Mouse (Mus musculus) hindbrain, embryonic 16.5 days (tissue): ENCODE measurements around the gene Hip1. TPM values are rescaled to one million over a fixed set of nuclear protein-coding genes. Genes with fewer than 3 reads are reported as not detected.
A peak's percentile ranks its signal among the peaks of the same experiment; 100 is the strongest.
"Not testable (repeated sequence)": the region's sequence is repeated elsewhere in the genome, so short reads cannot be mapped to it uniquely, and the experiment has no call there.

Experiments
- ATAC-seq: fragments of 200-750 bp; cut with Nextera tagmentation; 2 replicates; pipeline ENCODE4 v1.8.0; 2017; ENCODE audit warnings: moderate TSS enrichment, moderate library complexity
- H3K27ac ChIP-seq: fragments of 300-500 bp; sonication (generic); 2 replicates; pipeline ENCODE4 v1.5.1; 2014; ENCODE audit warnings: low read depth, mild to moderate bottlenecking, control low read depth, low read length, moderate library complexity
- H3K27me3 ChIP-seq: fragments of 300-500 bp; sonication (generic); replicated peaks from 2 replicates; pipeline ENCODE4 v1.6.1; 2014; ENCODE audit warnings: low read length; ENCODE audit not compliant: control insufficient read depth, insufficient read depth
- H3K36me3 ChIP-seq: fragments of 300-500 bp; sonication (generic); 2 replicates; pipeline ENCODE4 v1.6.1; 2014; ENCODE audit warnings: mild to moderate bottlenecking, low read length, moderate library complexity, mixed read lengths; ENCODE audit not compliant: control insufficient read depth, insufficient read depth
- H3K4me1 ChIP-seq: fragments of 300-500 bp; sonication (generic); 2 replicates; pipeline ENCODE4 v1.6.1; 2014; ENCODE audit warnings: low read depth, low read length; ENCODE audit not compliant: control insufficient read depth, insufficient read depth
- H3K4me2 ChIP-seq: fragments of 300-500 bp; sonication (generic); 2 replicates; pipeline ENCODE4 v1.6.1; 2014; ENCODE audit warnings: mild to moderate bottlenecking, low read length, control low read depth, moderate library complexity
- H3K4me3 ChIP-seq: fragments of 300-500 bp; sonication (generic); 2 replicates; pipeline ENCODE4 v1.5.1; 2014; ENCODE audit warnings: mild to moderate bottlenecking, low read length, control low read depth, moderate library complexity
- H3K9ac ChIP-seq: fragments of 300-500 bp; sonication (generic); 2 replicates; pipeline ENCODE4 v1.6.1; 2014; ENCODE audit warnings: low read depth, mild to moderate bottlenecking, control low read depth, low read length, moderate library complexity
- H3K9me3 ChIP-seq: fragments of 300-500 bp; sonication (generic); 2 replicates; pipeline ENCODE4 v1.6.1; 2014; ENCODE audit warnings: mild to moderate bottlenecking, low read length, moderate library complexity; ENCODE audit not compliant: control insufficient read depth
- WGBS: fragments of 180-500 bp; shearing (Covaris S2); extraction: QIAGEN DNeasy Blood & Tissue Kit; methylation state at CpG from one replicate; pipeline ENCODE4 v1.1.7; 2014; 5-methylcytosine and 5-hydroxymethylcytosine counted together
- polyA plus RNA-seq: library from polyadenylated mRNA; unstranded; fragments of >200 nt; fragmentation: Nextera tagmentation; extraction: Ambion mirVana; gene quantifications from 2 replicates; pipeline ENCODE4 v1.2.1, GENCODE M21; 2015

Hip1 gene
- polyA plus RNA-seq, 1 experiment from 2014 or later, result 35.3 TPM

DNA sequence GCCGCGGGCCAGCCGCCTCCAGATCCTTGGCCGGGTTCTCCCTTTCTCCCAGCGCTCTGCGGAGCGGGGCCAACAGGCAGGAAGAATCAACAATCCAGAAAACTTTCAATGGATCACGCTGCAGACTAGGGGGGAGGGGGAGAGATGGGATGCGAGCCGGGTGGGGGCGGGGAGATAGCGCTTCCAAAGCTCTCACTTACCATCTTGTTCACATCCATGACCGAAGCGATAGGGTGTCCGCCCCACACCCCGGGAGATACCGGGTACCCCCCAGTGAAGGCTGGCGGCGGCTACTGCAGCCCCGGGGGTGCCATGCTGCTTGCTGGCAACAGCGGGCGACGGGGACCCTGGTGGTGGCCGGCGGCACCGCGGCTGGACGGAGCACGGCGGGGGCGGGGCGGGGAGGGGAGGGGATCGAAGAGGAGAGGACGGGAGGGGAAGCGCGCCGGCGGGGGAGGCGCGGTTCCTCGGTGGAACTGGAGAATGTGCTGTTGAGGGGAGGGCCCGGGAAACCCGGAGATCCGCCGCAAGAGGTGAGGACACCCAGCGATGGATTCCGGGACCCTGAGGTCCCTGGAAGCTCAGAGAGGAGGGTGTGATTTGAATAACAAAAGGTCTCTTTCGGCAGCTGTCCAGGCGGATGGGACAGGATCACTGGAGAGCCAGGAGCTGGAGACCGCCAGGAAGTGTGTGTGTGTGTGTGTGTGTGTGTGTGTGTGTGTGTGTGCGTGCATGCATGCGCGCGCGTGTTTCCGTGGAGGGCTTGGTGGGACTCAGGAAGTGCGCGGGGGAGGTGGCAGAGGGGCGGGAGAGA is 55.8 kb downstream of the Hip1 start:
- peak; percentile 83 for ATAC-seq
- under 1% methylated on average over 52 of the region's 59 CpGs for WGBS
- Histone ChIP-seq H3K36me3 (no peaks in the 10 kb centered on the region), H3K9ac (peak overlapping the region; percentile 87), H3K4me2 (peak overlapping the region; percentile 87), H3K9me3 (no peaks in the 10 kb centered on the region), H3K4me3 (peak overlapping the region; percentile 75), H3K27ac (peak overlapping the region; percentile 95), H3K27me3 (no peaks in the 10 kb centered on the region), H3K4me1 (peaks cover 19% of the 10 kb centered on the region)

DNA sequence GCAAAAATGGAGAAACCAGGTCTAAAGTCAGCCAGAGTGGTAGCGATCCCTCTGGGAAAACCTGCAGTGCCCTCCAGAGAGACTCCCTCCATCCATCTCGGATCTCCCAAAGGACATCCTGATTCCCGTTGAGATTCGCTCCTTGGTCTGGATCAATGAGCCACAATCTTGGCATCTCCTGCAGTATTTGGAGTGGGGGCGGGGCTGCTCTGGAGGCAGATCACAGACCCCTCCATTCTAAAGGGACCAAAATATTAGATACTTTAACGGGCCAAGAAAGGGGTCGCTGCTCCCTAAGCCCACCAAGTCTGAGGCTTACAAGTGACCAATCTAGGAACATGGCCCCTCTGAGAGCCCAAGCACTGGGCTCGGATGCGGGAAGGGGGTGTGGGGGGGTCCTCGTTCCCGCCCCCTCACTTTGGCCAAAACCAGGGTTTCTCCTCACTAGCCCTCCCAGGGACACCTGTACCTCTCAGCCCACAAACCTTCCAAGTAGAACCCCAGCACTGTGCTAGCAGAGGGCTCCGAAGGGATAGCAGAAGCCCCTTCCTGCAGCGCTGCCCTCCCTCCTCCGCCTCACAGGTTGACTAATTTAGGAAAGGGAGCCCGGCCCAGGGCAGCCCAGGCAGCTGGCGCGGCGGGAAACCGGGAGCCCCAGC is 56.6 kb downstream of the Hip1 start:
- H3K9ac ChIP-seq, result peak overlapping the region; percentile 87
- ATAC-seq, result peak; percentile 1; the same call in 1 of the 2 replicates

DNA sequence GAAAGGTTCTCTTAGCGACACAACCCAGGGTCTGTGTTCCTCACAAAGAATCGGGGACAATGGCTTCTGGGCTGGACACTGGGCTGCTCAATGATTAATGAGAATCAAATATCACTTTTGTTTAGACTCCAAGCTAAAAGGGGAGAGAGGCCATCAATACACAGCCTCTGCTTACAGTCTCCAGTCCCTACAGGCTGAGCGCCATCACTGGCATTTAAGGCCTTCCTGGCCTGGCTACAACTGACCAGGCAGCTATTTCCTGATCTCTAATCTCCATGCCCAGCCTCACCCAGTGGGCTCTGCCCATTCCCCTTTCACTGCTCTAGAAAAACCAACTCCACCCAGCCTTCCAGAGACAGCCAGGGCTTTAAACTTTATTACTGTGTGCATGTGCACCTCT is 59.6 kb downstream of the Hip1 start:
- H3K4me2 ChIP-seq, result no peak overlapping the region
- no peaks in the 10 kb centered on the region for H3K27me3 ChIP-seq
- peaks cover 19% of the 10 kb centered on the region for H3K4me1 ChIP-seq
- no peak overlapping the region for H3K4me3 ChIP-seq
- no peaks in the 10 kb centered on the region for H3K9me3 ChIP-seq
- no peak for ATAC-seq
- H3K36me3 ChIP-seq, result no peaks in the 10 kb centered on the region
- no peak overlapping the region for H3K27ac ChIP-seq
- 50% methylated on average over 3 of the region's 3 CpGs for WGBS
- H3K9ac ChIP-seq, result no peak overlapping the region

More for the DNA sequence above, 56.6 kb downstream of the Hip1 start:
- Histone ChIP-seq H3K4me2 (peak overlapping the region; percentile 87), H3K27ac (peak overlapping the region; percentile 95), H3K4me3 (peak overlapping the region; percentile 75), H3K9me3 (no peaks in the 10 kb centered on the region), H3K27me3 (no peaks in the 10 kb centered on the region), H3K4me1 (peaks cover 19% of the 10 kb centered on the region), H3K36me3 (no peaks in the 10 kb centered on the region)
- 0% methylated on average over 19 of the region's 19 CpGs for WGBS

DNA sequence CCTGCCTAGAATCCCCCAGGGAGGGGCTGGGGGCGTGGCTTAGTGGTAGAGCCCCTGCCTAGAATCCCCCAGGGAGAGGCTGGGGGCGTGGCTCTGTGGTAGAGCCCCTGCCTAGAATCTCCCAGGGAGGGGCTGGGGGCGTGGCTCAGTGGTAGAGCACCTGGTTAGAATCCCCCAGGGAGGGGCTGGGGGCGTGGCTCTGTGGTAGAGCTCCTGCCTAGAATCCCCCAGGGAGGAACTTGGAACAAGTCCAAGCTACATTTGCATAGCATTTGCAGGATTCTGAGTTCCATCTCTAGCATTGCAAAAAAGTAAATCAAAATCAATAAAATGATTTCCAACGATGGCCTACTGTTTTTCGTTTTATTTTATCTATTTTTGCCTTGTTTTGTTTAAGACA is 61.1 kb downstream of the Hip1 start:
- H3K27ac ChIP-seq, H3K4me2 ChIP-seq, ATAC-seq, H3K36me3 ChIP-seq, H3K9me3 ChIP-seq, H3K9ac ChIP-seq, H3K27me3 ChIP-seq, H3K4me3 ChIP-seq: not testable (repeated sequence)
- peaks cover 13% of the 10 kb centered on the region for H3K4me1 ChIP-seq
- WGBS, result 90% methylated on average over 6 of the region's 6 CpGs

DNA sequence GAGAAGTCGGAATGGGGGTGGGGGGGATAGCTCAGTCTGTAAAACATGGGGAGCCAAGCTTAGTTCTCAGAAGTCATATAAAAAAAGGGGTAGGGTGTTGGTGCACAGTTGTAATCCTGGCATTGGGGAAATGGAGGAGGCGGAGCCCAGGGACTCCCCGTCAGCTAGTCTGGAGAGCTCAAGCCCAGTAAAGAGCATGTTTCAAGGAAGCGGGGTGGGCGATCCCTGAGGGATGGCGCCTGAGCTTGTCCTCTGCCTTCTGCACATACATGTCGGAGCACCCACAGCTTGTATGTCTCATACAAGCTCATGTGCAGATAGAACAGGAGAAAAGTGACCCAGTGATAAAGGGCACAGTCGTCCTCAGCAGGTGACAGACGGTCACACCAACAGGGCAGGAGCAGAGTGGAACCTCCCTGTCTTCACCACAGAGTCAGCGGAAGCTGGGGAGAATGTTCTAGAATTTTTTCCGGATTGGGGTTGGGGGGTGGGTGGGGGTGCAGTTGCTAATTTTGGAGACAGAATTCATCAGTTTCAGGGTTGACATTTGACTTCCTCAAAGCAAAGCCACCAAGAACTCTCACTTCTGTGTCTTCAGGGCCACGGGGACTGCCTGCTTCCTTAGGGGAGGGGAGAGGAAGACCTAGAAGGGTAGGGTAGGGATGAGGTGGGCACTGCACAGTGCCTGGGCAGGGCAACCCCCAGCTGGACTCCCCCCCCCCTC is 65.9 kb downstream of the Hip1 start:
- Histone ChIP-seq H3K9ac (no peak overlapping the region), H3K4me2 (no peak overlapping the region), H3K36me3 (no peaks in the 10 kb centered on the region), H3K27me3 (no peaks in the 10 kb centered on the region), H3K9me3 (no peaks in the 10 kb centered on the region), H3K4me1 (no peaks in the 10 kb centered on the region), H3K27ac (no peak overlapping the region), H3K4me3 (no peak overlapping the region)
- 91% methylated on average over 12 of the region's 12 CpGs for WGBS
- ATAC-seq, result no peak

DNA sequence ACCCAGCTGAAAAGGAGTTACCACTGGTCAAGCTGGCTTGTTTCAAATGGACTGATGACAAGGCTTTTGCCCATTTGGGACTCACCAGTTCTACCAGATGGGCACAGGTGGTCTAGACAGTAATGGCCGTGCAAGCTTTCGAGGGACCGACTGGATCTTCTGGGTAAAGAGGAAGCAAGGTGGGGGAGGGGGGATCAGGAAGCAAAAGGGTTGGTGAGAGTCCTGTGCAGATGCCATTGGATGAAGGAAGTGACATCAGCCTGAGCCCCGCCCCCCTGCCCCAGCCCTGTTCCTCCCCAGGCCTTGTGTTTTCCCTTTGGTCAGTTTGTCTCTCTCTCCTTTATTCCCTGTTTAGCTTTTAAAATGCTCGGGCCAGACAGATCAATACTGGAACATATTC is 68.7 kb downstream of the Hip1 start:
- no peaks in the 10 kb centered on the region for H3K4me1 ChIP-seq
- H3K4me2 ChIP-seq, result no peak overlapping the region
- WGBS, result 87% methylated on average over 5 of the region's 5 CpGs
- no peak overlapping the region for H3K9ac ChIP-seq
- no peaks in the 10 kb centered on the region for H3K9me3 ChIP-seq
- no peak overlapping the region for H3K27ac ChIP-seq
- no peak overlapping the region for H3K4me3 ChIP-seq
- H3K36me3 ChIP-seq, result no peaks in the 10 kb centered on the region
- no peak for ATAC-seq
- H3K27me3 ChIP-seq, result no peaks in the 10 kb centered on the region

DNA sequence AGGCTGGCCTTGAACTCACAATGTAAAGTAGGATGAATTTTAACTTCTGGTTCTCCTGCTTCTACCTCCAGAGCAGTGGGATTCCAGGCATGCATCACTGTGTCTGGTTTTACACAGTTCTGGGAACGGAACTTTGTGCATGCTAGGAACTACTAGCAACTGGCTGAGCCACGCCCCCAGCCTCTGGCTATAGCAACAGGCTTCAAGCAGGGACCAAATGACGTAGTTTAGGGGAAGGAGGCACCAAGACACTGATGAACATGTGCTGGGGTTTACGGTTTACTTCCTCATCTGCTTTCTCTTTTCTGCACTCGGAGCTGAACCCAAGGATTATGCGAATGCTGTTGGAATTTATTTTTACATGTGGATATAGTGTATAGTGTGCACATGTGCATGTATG is 72.5 kb downstream of the Hip1 start:
- H3K4me2 ChIP-seq, result no peak overlapping the region
- no peak for ATAC-seq
- 92% methylated on average over 6 of the region's 6 CpGs for WGBS
- no peak overlapping the region for H3K4me3 ChIP-seq
- H3K27ac ChIP-seq, result no peak overlapping the region
- no peak overlapping the region for H3K9ac ChIP-seq
- H3K36me3 ChIP-seq, result no peaks in the 10 kb centered on the region
- no peaks in the 10 kb centered on the region for H3K4me1 ChIP-seq
- no peaks in the 10 kb centered on the region for H3K27me3 ChIP-seq
- H3K9me3 ChIP-seq, result no peaks in the 10 kb centered on the region

DNA sequence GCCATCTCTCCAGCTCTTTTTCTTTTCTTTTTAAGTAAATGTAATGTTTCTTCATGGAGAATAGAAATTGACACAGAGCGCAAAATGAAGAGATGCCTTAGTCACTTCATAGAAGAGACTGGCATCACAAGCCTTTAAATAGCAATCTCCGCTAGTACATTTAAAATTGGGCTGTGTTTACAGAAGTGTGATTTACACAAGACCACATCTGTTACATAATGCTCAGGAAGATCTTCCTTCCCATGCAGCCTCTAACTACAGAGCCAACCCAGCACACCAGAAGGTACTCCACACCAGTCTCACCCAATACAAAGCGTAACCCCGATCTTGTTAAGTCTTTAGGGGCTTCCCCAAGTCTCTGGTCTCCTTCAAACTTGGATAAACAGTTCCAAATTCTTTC is 73.2 kb downstream of the Hip1 start:
- no peak overlapping the region for H3K9ac ChIP-seq
- H3K4me1 ChIP-seq, result no peaks in the 10 kb centered on the region
- 98% methylated on average over 4 of the region's 4 CpGs for WGBS
- H3K27me3 ChIP-seq, result no peaks in the 10 kb centered on the region
- H3K27ac ChIP-seq, result no peak overlapping the region
- no peak for ATAC-seq
- H3K36me3 ChIP-seq, result 0 out of 2 replicates have a peak, but pooled peaks cover 3% of the 10 kb centered on the region
- no peak overlapping the region for H3K4me3 ChIP-seq
- H3K4me2 ChIP-seq, result no peak overlapping the region
- H3K9me3 ChIP-seq, result no peaks in the 10 kb centered on the region

DNA sequence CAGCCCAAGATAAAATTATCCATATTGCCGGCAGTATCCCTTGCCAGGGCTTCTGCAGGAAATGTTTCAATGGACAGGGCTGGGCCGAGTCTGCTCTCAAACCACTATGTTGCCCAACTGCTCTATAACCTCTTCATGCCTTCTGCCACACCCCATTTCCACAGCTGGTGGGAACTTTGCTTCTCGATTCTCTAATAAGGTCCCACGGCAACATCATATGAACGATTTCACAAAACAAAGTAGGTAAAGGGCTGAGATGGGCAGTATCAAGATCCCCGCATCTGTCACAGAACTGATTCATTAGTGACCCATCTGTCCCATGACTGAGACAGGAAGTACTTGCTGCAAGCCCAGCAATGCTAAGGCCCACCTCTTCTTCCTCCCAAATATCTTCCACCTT is 76.6 kb downstream of the Hip1 start:
- 96% methylated on average over 6 of the region's 6 CpGs for WGBS
- H3K36me3 ChIP-seq, result 0 out of 2 replicates have a peak, but pooled peaks cover 3% of the 10 kb centered on the region
- no peak for ATAC-seq

More for the DNA sequence above, 76.6 kb downstream of the Hip1 start:
- Histone ChIP-seq H3K4me3 (no peak overlapping the region), H3K9ac (no peak overlapping the region), H3K4me2 (no peak overlapping the region), H3K9me3 (no peaks in the 10 kb centered on the region), H3K27ac (no peak overlapping the region), H3K4me1 (peaks cover 8% of the 10 kb centered on the region), H3K27me3 (no peaks in the 10 kb centered on the region)
